Mouse (Mus musculus) kidney, adult 9 months (tissue): ENCODE measurements around the gene Hmgn2.

ENCODE experiments used
- DNase-seq: peaks from one replicate; pipeline ENCODE4 v3.0.0; 2022

Gene Hmgn2

DNA sequence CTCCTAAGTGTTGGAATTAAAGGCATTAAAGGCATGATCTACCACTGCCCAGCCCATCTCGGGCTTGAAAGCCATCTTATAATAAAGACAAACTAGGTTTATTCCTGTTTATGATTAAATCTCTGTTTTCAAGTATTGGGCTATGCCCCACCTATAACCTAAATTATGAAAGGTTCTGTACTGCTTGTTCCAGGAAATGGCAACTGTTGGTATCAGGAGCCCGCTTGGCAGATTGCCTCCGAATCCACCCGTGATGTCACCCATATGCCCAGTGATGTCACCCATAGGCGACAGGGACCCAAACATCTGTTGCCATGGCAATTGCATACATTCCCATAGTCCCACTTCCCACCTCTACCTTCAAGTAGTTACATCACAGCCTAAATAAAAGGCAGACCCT is 44.7 kb downstream of the Hmgn2 start:
- no peak for DNase-seq

GRCm38 (mm10) chr4:133918093-133918825 is 50.2 kb downstream of the Hmgn2 start:
- DNase-seq: peak; percentile 55
